Mouse (Mus musculus) kidney, postnatal 0 days (tissue): ENCODE measurements around the gene C77080. TPM values are rescaled to one million over a fixed set of nuclear protein-coding genes. Genes with fewer than 3 reads are reported as not detected.

Source experiments
- ATAC-seq: fragments of 200-750 bp; cut with Nextera tagmentation; replicated peaks from 2 replicates; pipeline ENCODE4 v1.8.0; 2017; ENCODE audit warnings: low read depth, moderate number of reproducible peaks, moderate TSS enrichment, moderate library complexity; ENCODE audit not compliant: low FRiP score
- DNase-seq: peaks from one replicate; pipeline ENCODE4 v3.0.0-alpha.2; 2016; ENCODE audit warnings: low spot score
- H3K27ac ChIP-seq: fragments of 300-500 bp; sonication (generic); 2 replicates; pipeline ENCODE4 v1.5.1; 2014; ENCODE audit warnings: mild to moderate bottlenecking
- H3K27me3 ChIP-seq: fragments of 300-500 bp; sonication (generic); 2 replicates; pipeline ENCODE4 v1.6.1; 2014; ENCODE audit warnings: low read length, mixed read lengths; ENCODE audit not compliant: insufficient read depth
- H3K36me3 ChIP-seq: fragments of 300-500 bp; sonication (generic); 2 replicates; pipeline ENCODE4 v1.6.1; 2014; ENCODE audit warnings: low read length, mixed read lengths; ENCODE audit not compliant: insufficient read depth
- H3K4me1 ChIP-seq: fragments of 300-500 bp; sonication (generic); replicated peaks from 2 replicates; pipeline ENCODE4 v1.6.1; 2014; ENCODE audit warnings: antibody characterized with exemption, low read length, mixed read lengths; ENCODE audit not compliant: insufficient read depth
- H3K4me2 ChIP-seq: fragments of 300-500 bp; sonication (generic); 2 replicates; pipeline ENCODE4 v1.6.1; 2014; ENCODE audit warnings: mild to moderate bottlenecking, low read length, moderate library complexity, mixed read lengths
- H3K4me3 ChIP-seq: fragments of 300-500 bp; sonication (generic); replicated peaks from 2 replicates; pipeline ENCODE4 v1.5.1; 2014; ENCODE audit warnings: low read depth, low read length
- H3K9ac ChIP-seq: fragments of 300-500 bp; sonication (generic); 2 replicates; pipeline ENCODE4 v1.6.1; 2014; ENCODE audit warnings: low read depth, low read length
- H3K9me3 ChIP-seq: fragments of 300-500 bp; sonication (generic); replicated peaks from 2 replicates; pipeline ENCODE4 v1.6.1; 2016; ENCODE audit warnings: low read length, inconsistent platforms, mixed read lengths
- CTCF ChIP-seq: IDR thresholded peaks from 2 replicates; pipeline ENCODE4 v1.5.1; 2016; ENCODE audit warnings: antibody characterized with exemption, low read depth, mild to moderate bottlenecking, moderate library complexity
- WGBS: fragments of 180-500 bp; shearing (Covaris S2); extraction: QIAGEN DNeasy Blood & Tissue Kit; methylation state at CpG from one replicate; pipeline ENCODE4 v1.1.7; 2014; 5-methylcytosine and 5-hydroxymethylcytosine counted together
- polyA plus RNA-seq: library from polyadenylated mRNA; unstranded; fragments of >200 nt; fragmentation: Nextera tagmentation; extraction: Ambion mirVana; gene quantifications from 2 replicates; pipeline ENCODE4 v1.2.1, GENCODE M21; 2015

C77080 gene
- polyA plus RNA-seq, 1 experiment from 2014 or later, result 11.3 TPM

DNA sequence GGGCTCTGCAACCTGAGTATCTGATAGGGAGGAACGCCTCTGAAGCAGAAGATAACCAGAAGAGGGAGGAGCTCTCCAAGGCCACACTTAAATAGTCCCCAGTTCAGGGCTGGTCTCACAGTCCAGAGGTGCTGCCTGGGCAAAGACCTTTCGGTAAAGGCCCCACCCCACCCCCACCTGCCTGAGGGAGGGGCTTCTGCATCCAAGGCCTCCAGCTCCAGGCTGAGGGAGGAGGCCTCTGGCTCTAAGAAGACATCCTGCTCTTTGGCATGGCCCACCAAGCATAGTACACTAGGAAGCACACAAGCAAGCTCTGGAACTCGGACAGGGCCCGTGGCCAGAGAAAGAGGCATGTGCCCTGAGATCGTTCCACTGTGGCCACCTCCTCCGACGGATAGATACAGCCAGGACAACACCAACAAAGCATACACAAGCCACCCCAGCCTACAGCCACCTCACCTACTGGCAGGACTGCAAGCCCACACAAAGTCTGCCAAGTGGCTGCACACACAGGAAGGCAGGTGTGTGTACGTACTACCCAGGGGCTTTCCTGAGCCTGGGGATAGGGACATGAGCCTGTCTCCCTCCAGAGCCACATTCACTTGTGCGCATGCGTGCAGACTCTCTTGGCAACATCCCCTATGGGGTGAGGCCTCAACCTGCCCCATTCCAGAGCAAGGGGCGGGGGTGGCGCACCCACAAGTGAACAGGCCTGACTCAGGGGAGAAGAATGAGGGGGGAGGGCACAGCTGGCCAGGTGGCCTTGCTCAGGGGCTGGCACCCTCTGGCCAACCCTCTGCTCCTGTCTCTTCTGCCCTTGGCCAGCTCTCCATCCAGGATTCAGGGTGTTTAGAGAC is 29.4 kb downstream of the C77080 start:
- H3K9me3 ChIP-seq, result no peaks in the 10 kb centered on the region
- no peaks in the 10 kb centered on the region for H3K36me3 ChIP-seq
- H3K9ac ChIP-seq, result 0 out of 2 replicates have a peak overlapping the region, but pooled peaks have one; percentile 18
- peaks cover 14% of the 10 kb centered on the region; the same call in 1 of the 2 replicates for H3K4me1 ChIP-seq
- H3K27me3 ChIP-seq, result no peaks in the 10 kb centered on the region
- no peak overlapping the region for H3K4me3 ChIP-seq
- 62% methylated on average over 12 of the region's 12 CpGs for WGBS
- no peak for DNase-seq
- TF ChIP-seq CTCF, result no peak
- peak overlapping the region; percentile 72 for H3K27ac ChIP-seq
- H3K4me2 ChIP-seq, result no peak overlapping the region
- ATAC-seq, result peak; percentile 50; the same call in 1 of the 2 replicates

DNA sequence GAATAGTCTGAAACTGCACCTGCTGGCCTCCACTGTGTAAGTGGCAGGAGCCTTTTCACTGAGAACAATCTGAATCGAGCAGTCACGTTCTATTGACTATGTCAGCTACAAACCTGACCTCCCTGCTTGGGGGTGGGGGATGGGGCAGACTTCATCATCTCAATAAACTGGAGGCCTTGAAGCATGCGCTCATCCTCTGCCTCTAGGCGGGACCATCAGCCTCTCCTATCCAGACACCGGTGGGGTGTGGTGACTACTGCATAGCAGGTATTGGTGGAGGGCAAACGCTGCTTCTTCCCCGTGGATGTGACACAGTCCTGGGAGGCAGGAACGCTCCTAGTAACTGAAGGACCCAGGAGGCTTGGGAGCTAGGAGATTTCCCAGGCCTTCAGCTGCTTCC is 30.3 kb downstream of the C77080 start:
- Histone ChIP-seq H3K9ac (no peak overlapping the region), H3K4me1 (peaks cover 23% of the 10 kb centered on the region), H3K27me3 (no peaks in the 10 kb centered on the region), H3K4me2 (no peak overlapping the region), H3K36me3 (no peaks in the 10 kb centered on the region), H3K9me3 (no peaks in the 10 kb centered on the region), H3K27ac (peak overlapping the region; percentile 72), H3K4me3 (no peak overlapping the region)
- 65% methylated on average over 8 of the region's 8 CpGs for WGBS
- no peak for TF ChIP-seq CTCF
- no peak for ATAC-seq
- DNase-seq, result no peak

DNA sequence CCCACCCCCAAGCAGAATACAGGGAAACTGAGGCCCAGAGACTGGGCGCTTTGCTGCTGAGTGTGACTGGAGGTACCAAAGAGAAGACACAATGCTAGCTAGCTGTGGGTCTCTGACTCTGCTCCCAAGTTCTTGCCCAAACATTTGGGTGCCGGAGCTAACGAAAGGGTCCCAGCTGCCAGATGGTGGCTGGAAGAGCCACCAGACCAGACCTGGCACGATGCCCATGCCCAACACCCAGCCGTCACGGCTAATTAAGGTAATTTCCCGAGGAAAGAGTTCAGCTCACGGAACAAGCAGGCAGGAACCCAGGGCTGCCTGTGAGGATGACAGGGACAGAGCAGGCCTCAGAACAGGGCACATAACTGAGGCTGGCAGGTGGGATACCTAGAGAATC is 33.2 kb downstream of the C77080 start:
- 22% methylated on average over 8 of the region's 8 CpGs for WGBS
- H3K9me3 ChIP-seq, result no peaks in the 10 kb centered on the region
- ATAC-seq (no peak), DNase-seq (no peak)
- H3K9ac ChIP-seq, result no peak overlapping the region
- peaks cover 18% of the 10 kb centered on the region for H3K4me1 ChIP-seq
- peaks cover 8% of the 10 kb centered on the region; the same call in 1 of the 2 replicates for H3K36me3 ChIP-seq
- no peak for TF ChIP-seq CTCF
- peak overlapping the region; percentile 54 for H3K4me2 ChIP-seq
- H3K4me3 ChIP-seq, result no peak overlapping the region
- no peak overlapping the region for H3K27ac ChIP-seq
- no peaks in the 10 kb centered on the region for H3K27me3 ChIP-seq

DNA sequence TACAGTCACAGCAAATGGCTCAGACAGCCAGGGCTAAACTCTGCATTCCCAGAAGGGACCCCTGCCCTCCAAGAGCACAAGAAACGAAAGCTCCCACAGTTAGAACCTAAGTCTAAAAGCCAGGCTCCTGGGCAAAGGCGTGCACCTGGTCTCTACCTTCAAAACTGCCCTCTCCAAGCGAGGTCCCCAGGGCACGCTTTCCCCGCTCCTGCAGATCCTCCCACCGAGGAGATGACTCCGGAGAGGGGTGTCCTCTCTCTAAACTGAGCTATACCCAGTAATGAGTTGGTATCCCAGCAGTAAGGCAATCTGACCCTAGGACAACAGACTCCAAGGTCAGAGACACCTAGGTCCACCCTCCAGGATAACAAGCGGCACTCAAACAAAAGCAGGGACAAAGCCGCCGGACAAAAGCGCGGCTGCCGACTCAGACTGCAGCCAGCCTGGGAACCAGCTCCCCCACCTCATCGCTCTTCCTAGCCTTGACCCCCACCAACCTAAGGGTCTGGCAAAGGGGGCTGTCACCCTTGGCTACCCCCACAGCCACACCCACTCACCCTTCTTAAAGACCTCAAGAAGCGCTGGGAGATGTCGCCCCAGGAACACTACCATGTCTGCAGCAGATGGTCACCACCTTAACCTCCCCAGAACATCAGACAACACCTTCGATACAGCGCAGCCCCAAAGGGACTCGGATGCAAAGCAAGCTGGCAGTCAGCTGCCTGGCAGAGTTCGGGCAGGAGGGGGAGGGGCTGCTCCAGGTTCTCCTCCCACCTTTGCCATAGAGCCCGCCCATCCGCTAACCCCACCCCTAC is 33.8 kb downstream of the C77080 start:
- H3K4me2 ChIP-seq, result peak overlapping the region; percentile 54
- H3K4me1 ChIP-seq, result peaks cover 18% of the 10 kb centered on the region
- peak overlapping the region; percentile 49 for H3K9ac ChIP-seq
- peaks cover 13% of the 10 kb centered on the region; the same call in 1 of the 2 replicates for H3K36me3 ChIP-seq
- DNase-seq (no peak), ATAC-seq (no peak)
- peak overlapping the region; percentile 34 for H3K4me3 ChIP-seq
- no peak for TF ChIP-seq CTCF
- no peaks in the 10 kb centered on the region for H3K9me3 ChIP-seq
- WGBS, result 14% methylated on average over 22 of the region's 22 CpGs
- no peaks in the 10 kb centered on the region for H3K27me3 ChIP-seq
- H3K27ac ChIP-seq, result peak overlapping the region; percentile 67

DNA sequence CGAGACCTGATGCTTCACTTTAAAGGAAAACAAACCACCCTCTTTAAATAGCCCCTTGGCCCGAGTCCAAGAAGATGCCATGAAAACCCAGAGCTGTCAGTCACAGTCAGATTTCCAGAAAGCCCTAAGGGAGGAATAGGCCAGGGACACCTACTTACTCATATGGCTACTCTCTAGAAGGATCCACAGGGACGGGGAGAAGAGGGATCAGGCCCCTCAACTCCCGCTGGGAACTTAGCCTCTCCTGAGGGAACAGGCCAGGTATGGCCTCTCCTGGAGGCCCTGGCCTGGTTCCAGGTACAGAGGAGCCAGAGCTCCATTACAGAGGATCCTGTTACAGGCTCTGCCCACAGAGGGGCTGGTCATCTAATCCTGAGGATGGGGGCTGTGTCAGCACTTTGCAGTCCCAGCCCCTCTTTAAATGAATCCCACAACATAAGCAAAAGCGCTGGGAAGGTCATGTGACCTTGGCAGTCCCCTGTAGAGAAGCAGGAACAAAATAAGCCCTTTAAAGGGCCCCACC is 34.7 kb downstream of the C77080 start:
- WGBS, result 23% methylated on average over 5 of the region's 5 CpGs
- 0 out of 2 replicates have a peak, but pooled peaks have one; percentile 41 for ATAC-seq
- TF ChIP-seq CTCF, result no peak
- H3K36me3 ChIP-seq, result peaks cover 19% of the 10 kb centered on the region; the same call in 1 of the 2 replicates
- H3K4me3 ChIP-seq, result peak overlapping the region; percentile 34; the same call in 1 of the 2 replicates
- H3K9me3 ChIP-seq, result no peaks in the 10 kb centered on the region
- peaks cover 18% of the 10 kb centered on the region for H3K4me1 ChIP-seq
- peak overlapping the region; percentile 54 for H3K4me2 ChIP-seq
- no peak for DNase-seq
- H3K9ac ChIP-seq, result peak overlapping the region; percentile 49; the same call in 1 of the 2 replicates
- no peaks in the 10 kb centered on the region for H3K27me3 ChIP-seq
- H3K27ac ChIP-seq, result peak overlapping the region; percentile 67; the same call in 1 of the 2 replicates

DNA sequence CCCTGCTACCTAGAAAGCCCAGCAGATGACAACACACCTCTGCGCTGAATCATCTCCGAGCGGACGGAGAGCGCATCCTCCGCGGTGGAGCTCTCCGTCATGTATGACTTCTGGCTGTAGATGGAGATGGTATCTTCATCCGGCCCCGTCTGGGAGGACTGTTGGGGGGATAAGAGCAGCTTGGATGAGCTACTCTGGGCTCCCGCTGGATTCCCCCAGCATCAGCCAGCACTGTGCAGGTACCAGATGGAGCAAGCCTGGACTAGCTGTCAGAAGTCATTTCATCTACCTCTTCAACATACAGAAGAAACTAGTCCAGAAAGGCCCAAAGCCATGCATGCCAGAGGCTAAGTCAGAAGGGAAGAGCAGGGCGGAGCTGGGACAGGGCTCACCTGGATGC is 35.9 kb downstream of the C77080 start:
- Histone ChIP-seq H3K4me1 (peaks cover 18% of the 10 kb centered on the region), H3K36me3 (peaks cover 30% of the 10 kb centered on the region), H3K27me3 (no peaks in the 10 kb centered on the region), H3K4me2 (no peak overlapping the region), H3K9ac (no peak overlapping the region), H3K27ac (no peak overlapping the region), H3K4me3 (no peak overlapping the region), H3K9me3 (no peaks in the 10 kb centered on the region)
- WGBS, result 97% methylated on average over 12 of the region's 12 CpGs
- DNase-seq, result no peak
- TF ChIP-seq CTCF, result no peak
- ATAC-seq, result no peak
